Mouse (Mus musculus) monocyte, adult 59 days (primary cell): ENCODE results near the gene Rrp1. TPM values are rescaled to one million over a fixed set of nuclear protein-coding genes. Genes with fewer than 3 reads are reported as not detected.

ENCODE experiments used
- total RNA-seq, 2 experiments: library from RNA; stranded (reverse); gene quantifications; one replicate each; pipeline ENCODE4 v1.2.4; 2023

Gene Rrp1
- 100 to 1,000 TPM; 175 to 190 TPM for total RNA-seq

DNA sequence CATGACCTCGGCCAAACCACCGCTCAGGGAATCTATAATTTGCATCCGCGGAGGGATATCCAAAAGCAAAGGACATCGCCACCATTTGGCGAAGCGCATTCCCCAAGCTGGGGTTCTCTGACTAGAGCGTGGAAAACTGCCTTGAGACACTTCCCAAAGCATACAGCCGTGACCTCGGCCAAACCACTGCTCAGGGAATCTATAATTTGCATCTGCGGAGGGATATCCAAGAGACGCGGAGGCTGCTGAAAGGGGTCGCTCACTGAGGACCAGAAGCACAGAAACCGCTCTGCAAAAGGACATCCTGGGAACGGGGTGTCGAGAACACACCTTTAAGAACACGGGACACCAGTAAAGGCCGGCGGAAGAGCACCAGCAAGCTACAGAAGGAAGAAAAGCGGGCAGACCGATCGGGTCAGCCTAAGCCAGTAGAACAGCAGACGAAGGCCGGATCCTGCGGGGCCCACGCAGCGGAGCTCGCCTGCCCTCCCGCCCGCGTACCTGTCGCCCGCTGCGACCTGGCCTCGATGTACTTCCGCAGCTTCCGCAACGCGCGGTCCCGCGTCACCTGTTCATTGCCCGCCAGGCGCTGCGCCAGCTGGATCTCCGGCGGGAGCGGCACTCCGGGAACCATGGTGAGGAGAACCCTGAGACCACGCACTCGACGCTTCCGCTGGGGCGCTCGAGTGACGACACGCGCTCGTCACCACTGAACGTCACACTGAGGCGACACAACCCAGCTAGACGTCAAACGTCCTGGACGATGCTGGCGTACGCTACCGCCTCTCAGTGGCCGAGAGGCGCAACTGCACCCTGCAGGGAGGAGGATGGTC is at the start of gene Rrp1:
Gene Rrp1 (minus strand): TSS at position 725 of the 833 bp plus-strand sequence.

DNA sequence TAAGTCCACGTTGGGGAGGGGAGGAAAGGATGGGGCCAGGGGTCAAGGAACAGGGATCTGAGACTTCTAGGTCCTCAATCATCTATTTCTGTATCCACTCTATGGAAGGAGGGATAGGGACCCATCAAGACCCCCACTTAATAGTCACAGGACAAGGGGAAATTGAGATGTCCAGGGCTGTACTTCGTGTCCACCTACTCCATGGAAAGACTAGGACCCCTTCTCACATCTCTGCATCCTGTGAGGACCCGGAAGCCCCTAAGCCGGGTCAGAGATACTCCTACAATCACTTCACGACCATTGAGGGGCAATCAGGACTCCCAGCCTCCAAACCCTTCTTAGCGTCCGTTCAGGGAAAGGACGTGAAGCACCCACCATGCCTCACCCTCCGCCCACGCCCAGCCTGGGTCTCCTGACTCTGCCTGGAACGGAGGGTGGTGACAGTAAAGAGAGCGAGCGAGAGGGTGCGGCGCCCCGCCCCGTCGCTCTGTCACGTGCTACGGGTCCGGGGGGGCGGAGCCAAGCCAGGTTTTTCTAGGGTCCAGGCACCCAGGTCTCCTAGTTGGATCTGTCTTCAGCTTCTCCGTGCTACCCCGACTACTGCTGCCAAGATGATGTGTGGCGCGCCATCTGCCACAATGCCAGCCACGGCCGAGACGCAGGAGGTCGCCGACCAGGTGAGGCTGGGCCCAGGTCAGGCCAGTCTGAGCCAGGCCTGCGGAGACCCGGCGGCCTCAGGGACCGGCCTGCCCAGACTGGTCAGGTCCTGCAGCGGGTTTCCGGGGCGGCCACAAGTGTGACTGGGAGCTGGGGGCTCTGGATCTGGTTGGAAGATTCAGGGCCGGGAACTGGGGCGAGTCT is 12.6 kb upstream of the Rrp1 start, which contains the start of gene Cstb:
Gene Cstb (plus strand): TSS at position 489 of the 861 bp plus-strand sequence.

DNA sequence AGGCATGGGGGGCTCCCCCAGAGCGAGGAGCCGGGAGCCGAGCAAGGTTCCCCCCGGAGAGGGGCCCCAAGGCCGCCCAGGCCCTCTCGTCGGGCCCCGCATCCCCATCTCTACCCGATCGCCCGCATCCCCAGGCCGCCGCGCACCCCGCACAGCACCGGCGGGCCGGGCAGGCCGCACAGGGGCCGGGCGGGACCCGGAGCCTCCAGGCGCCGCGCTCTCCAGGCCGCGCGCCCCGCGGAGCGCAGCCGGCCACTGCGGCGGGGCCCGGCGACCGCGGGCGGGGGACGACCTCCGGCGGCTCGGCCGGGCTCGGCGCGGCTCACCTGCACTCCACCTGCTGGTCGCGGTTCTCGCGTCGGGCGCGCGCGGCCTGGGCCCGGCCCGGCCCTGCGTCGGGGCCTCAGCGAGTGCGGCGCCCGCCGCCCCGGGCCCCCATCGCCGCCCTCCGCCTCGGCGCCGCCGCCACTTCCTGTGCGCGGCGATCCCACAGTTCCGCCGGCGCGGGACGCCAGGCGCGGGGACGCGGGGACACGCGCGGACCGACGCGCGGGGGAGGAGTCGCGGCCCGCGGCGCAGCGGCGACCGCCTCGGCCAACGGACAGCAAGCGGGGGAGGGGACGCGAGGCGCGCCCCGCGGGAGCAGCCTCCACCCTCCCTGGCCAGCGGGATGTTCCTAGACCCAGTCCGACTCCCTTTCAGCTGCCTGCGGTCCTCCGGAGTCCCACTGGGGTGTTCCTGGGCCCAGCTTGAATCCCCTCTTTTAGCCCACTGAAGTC is 60.8 kb downstream of the Rrp1 start, which contains the start of gene Agpat3:
Gene Agpat3 (minus strand): TSS at position 603 of the 779 bp plus-strand sequence.

Other genes starting within 250 kb of the Rrp1 start
- 10 to 100 TPM; 27.1 to 27.9 TPM for gene D10Jhu81e, start 243.3 kb downstream of the Rrp1 start, total RNA-seq
- gene Pwp2, start 227.9 kb downstream of the Rrp1 start, total RNA-seq, result 10 to 100 TPM; 10.2 to 11.9 TPM
- gene Trappc10, start 168.4 kb downstream of the Rrp1 start, total RNA-seq, result 10 to 100 TPM; 59.3 to 63.5 TPM
- 10 to 100 TPM; 35.1 to 45.0 TPM for gene Agpat3, start 60.6 kb downstream of the Rrp1 start, total RNA-seq
- gene Cstb, start 12.6 kb upstream of the Rrp1 start, total RNA-seq, result 100 to 1,000 TPM; 135 to 153 TPM
- gene Pdxk, start 51.9 kb upstream of the Rrp1 start, total RNA-seq, result 10 to 100 TPM; 43.1 to 50.5 TPM
- not detected for gene Olfr1358, start 104.4 kb upstream of the Rrp1 start, total RNA-seq
- 10 to 100 TPM; 49.2 to 61.4 TPM for gene Ilvbl, start 161.3 kb upstream of the Rrp1 start, total RNA-seq
- gene Syde1, start 178.9 kb upstream of the Rrp1 start, total RNA-seq, result under 1 TPM; 0.21 to 0.34 TPM
- not detected for gene Olfr1357, start 205.0 kb upstream of the Rrp1 start, total RNA-seq